Mouse (Mus musculus): ENCODE data around the gene Gm6525. TPM values are rescaled to one million over a fixed set of nuclear protein-coding genes. Genes with fewer than 3 reads are reported as not detected.

The Gm6525 gene
- not detected in 2 replicates for polyA plus RNA-seq (2012; rRNA removed)

- WGBS: 85% methylated on average over 11 of the region's 11 CpGs
- TF ChIP-seq POLR2A (IDR thresholded peaks at IDR 0.05; ENCODE audit: borderline replicate concordance, insufficient read depth, low read length) (no peak), CTCF (IDR thresholded peaks at IDR 0.05; ENCODE audit: borderline replicate concordance, insufficient read depth, low read depth, low read length) (no peak)
- H3K4me1 ChIP-seq (ENCODE audit: control insufficient read depth, insufficient read depth, low read length): no peaks in the 10 kb centered on the region; the same call in none of the 2 replicates
- no peak within 1 kb of the TSS for H3K27ac ChIP-seq (ENCODE audit: insufficient read depth, low read length)
- no peak within 1 kb of the TSS for H3K4me3 ChIP-seq (replicated peaks; ENCODE audit: insufficient read depth, low read depth, low read length)
- no peaks in the 10 kb centered on the region for H3K27me3 ChIP-seq (ENCODE audit: control insufficient read depth, insufficient read depth, low read length)
- no peak for DNase-seq
These were observed at the start of gene Gm6525 for GRCm38 (mm10) chr3:84173581-84174154. Gm6525 (plus strand) TSS chr3:84174104.

GRCm38 (mm10) chr3:84125704-84126289, 48.1 kb upstream of the Gm6525 start:
- no peak overlapping the region for H3K4me3 ChIP-seq (replicated peaks; ENCODE audit: insufficient read depth, low read depth, low read length)
- no peaks in the 10 kb centered on the region for H3K4me1 ChIP-seq (ENCODE audit: control insufficient read depth, insufficient read depth, low read length)
- no peak for DNase-seq
- H3K27ac ChIP-seq (ENCODE audit: insufficient read depth, low read length): no peak overlapping the region
- WGBS: 71% methylated on average over 6 of the region's 6 CpGs
- H3K27me3 ChIP-seq (ENCODE audit: control insufficient read depth, insufficient read depth, low read length): no peaks in the 10 kb centered on the region
- TF ChIP-seq POLR2A (IDR thresholded peaks at IDR 0.05; ENCODE audit: borderline replicate concordance, insufficient read depth, low read length) (no peak), CTCF (IDR thresholded peaks at IDR 0.05; ENCODE audit: borderline replicate concordance, insufficient read depth, low read depth, low read length) (no peak)

GRCm38 (mm10) chr3:84126721-84127120, 47.2 kb upstream of the Gm6525 start:
- Histone ChIP-seq H3K4me3 (replicated peaks; ENCODE audit: insufficient read depth, low read depth, low read length) (no peak overlapping the region), H3K27ac (ENCODE audit: insufficient read depth, low read length) (no peak overlapping the region), H3K4me1 (ENCODE audit: control insufficient read depth, insufficient read depth, low read length) (no peaks in the 10 kb centered on the region), H3K27me3 (ENCODE audit: control insufficient read depth, insufficient read depth, low read length) (no peaks in the 10 kb centered on the region)
- WGBS: 86% methylated on average over 3 of the region's 3 CpGs
- TF ChIP-seq CTCF (IDR thresholded peaks at IDR 0.05; ENCODE audit: borderline replicate concordance, insufficient read depth, low read depth, low read length) (no peak), POLR2A (IDR thresholded peaks at IDR 0.05; ENCODE audit: borderline replicate concordance, insufficient read depth, low read length) (no peak)
- no peak for DNase-seq

GRCm38 (mm10) chr3:84127431-84127830, 46.5 kb upstream of the Gm6525 start:
- no peaks in the 10 kb centered on the region for H3K27me3 ChIP-seq (ENCODE audit: control insufficient read depth, insufficient read depth, low read length)
- DNase-seq: no peak
- H3K4me3 ChIP-seq (replicated peaks; ENCODE audit: insufficient read depth, low read depth, low read length): no peak overlapping the region
- no peak for TF ChIP-seq POLR2A (IDR thresholded peaks at IDR 0.05; ENCODE audit: borderline replicate concordance, insufficient read depth, low read length)
- TF ChIP-seq CTCF (IDR thresholded peaks at IDR 0.05; ENCODE audit: borderline replicate concordance, insufficient read depth, low read depth, low read length): no peak
- H3K4me1 ChIP-seq (ENCODE audit: control insufficient read depth, insufficient read depth, low read length): no peaks in the 10 kb centered on the region
- H3K27ac ChIP-seq (ENCODE audit: insufficient read depth, low read length): no peak overlapping the region
- 96% methylated on average over 2 of the region's 2 CpGs for WGBS

- TF ChIP-seq POLR2A (IDR thresholded peaks at IDR 0.05; ENCODE audit: borderline replicate concordance, insufficient read depth, low read length) (no peak), CTCF (IDR thresholded peaks at IDR 0.05; ENCODE audit: borderline replicate concordance, insufficient read depth, low read depth, low read length) (no peak)
- 75% methylated on average over 11 of the region's 11 CpGs for WGBS
These were observed 44.7 kb upstream of the Gm6525 start for GRCm38 (mm10) chr3:84128871-84129870.

GRCm38 (mm10) chr3:84130776-84131175, 43.1 kb upstream of the Gm6525 start:
- Histone ChIP-seq H3K27me3 (ENCODE audit: control insufficient read depth, insufficient read depth, low read length) (no peaks in the 10 kb centered on the region), H3K4me3 (replicated peaks; ENCODE audit: insufficient read depth, low read depth, low read length) (no peak overlapping the region), H3K4me1 (ENCODE audit: control insufficient read depth, insufficient read depth, low read length) (no peaks in the 10 kb centered on the region), H3K27ac (ENCODE audit: insufficient read depth, low read length) (no peak overlapping the region)
- TF ChIP-seq CTCF (IDR thresholded peaks at IDR 0.05; ENCODE audit: borderline replicate concordance, insufficient read depth, low read depth, low read length) (no peak), POLR2A (IDR thresholded peaks at IDR 0.05; ENCODE audit: borderline replicate concordance, insufficient read depth, low read length) (no peak)
- DNase-seq: no peak
- 45% methylated on average over 5 of the region's 5 CpGs for WGBS

More at GRCm38 (mm10) chr3:84128871-84129870, 44.7 kb upstream of the Gm6525 start:
- no peak overlapping the region for H3K4me3 ChIP-seq (replicated peaks; ENCODE audit: insufficient read depth, low read depth, low read length)
- no peak for DNase-seq
- H3K27ac ChIP-seq (ENCODE audit: insufficient read depth, low read length): no peak overlapping the region
- H3K27me3 ChIP-seq (ENCODE audit: control insufficient read depth, insufficient read depth, low read length): no peaks in the 10 kb centered on the region
- no peaks in the 10 kb centered on the region for H3K4me1 ChIP-seq (ENCODE audit: control insufficient read depth, insufficient read depth, low read length)

- Histone ChIP-seq H3K4me3 (replicated peaks; ENCODE audit: insufficient read depth, low read depth, low read length) (no peak overlapping the region), H3K27ac (ENCODE audit: insufficient read depth, low read length) (no peak overlapping the region), H3K27me3 (ENCODE audit: control insufficient read depth, insufficient read depth, low read length) (no peaks in the 10 kb centered on the region), H3K4me1 (ENCODE audit: control insufficient read depth, insufficient read depth, low read length) (no peaks in the 10 kb centered on the region)
- DNase-seq: no peak
- WGBS: 92% methylated on average over 3 of the region's 3 CpGs
- no peak for TF ChIP-seq POLR2A (IDR thresholded peaks at IDR 0.05; ENCODE audit: borderline replicate concordance, insufficient read depth, low read length)
- no peak for TF ChIP-seq CTCF (IDR thresholded peaks at IDR 0.05; ENCODE audit: borderline replicate concordance, insufficient read depth, low read depth, low read length)
These were observed 42.5 kb upstream of the Gm6525 start for GRCm38 (mm10) chr3:84131369-84131768.

All from cerebellum, adult 2 months (tissue).